Mouse (Mus musculus) E14TG2a.4 (cell line): Measurements from ENCODE around the gene Alg1.

Experiments
- H3K27me3 ChIP-seq: 2 replicates; pipeline ENCODE4 v1.6.1; 2014; ENCODE audit warnings: low read length, control low read depth; ENCODE audit not compliant: insufficient read depth
- H3K36me3 ChIP-seq: 2 replicates; pipeline ENCODE4 v1.6.1; 2014; ENCODE audit warnings: low read length, control low read depth; ENCODE audit not compliant: insufficient read depth
- H3K4me1 ChIP-seq: replicated peaks from 2 replicates; pipeline ENCODE4 v1.6.1; 2014; ENCODE audit warnings: low read depth, low read length, control low read depth
- H3K4me3 ChIP-seq: replicated peaks from 2 replicates; pipeline ENCODE4 v1.5.1; 2014; ENCODE audit warnings: mild to moderate bottlenecking, low read length
- H3K9me3 ChIP-seq: 2 replicates; pipeline ENCODE4 v1.6.1; 2014; ENCODE audit warnings: low read length, control low read depth
- CTCF ChIP-seq: conservative IDR thresholded peaks from 2 replicates; pipeline ENCODE4 v1.5.1; 2014; ENCODE audit warnings: low read length
- NANOG ChIP-seq: IDR thresholded peaks from 2 replicates; pipeline ENCODE4 v1.6.1; 2014; ENCODE audit warnings: borderline replicate concordance, low read length, mixed read lengths
- POU5F1 ChIP-seq: IDR thresholded peaks from 2 replicates; pipeline ENCODE4 v1.6.1; 2014; ENCODE audit warnings: low read length, borderline replicate concordance

The Alg1 gene

GRCm38 (mm10) chr16:5255779-5256496, 22.5 kb downstream of the Alg1 start, which contains the start of gene Eef2kmt:
Gene Eef2kmt (minus strand): TSS chr16:5255983.
- Histone ChIP-seq H3K4me3 (peak within 1 kb of the TSS; percentile 97), H3K9me3 (no peaks in the 10 kb centered on the region)

GRCm38 (mm10) chr16:5263156-5263555, 29.7 kb downstream of the Alg1 start:
- no peak for TF ChIP-seq CTCF
- TF ChIP-seq NANOG = no peak
- no peak for TF ChIP-seq POU5F1
- no peaks in the 10 kb centered on the region for H3K9me3 ChIP-seq
- H3K4me1 ChIP-seq = peaks cover 4% of the 10 kb centered on the region
- no peak overlapping the region for H3K4me3 ChIP-seq
- no peaks in the 10 kb centered on the region for H3K27me3 ChIP-seq
- no peaks in the 10 kb centered on the region for H3K36me3 ChIP-seq

More at GRCm38 (mm10) chr16:5255779-5256496, 22.5 kb downstream of the Alg1 start, which contains the start of gene Eef2kmt:
- TF ChIP-seq POU5F1 (no peak), CTCF (no peak; the same call in 1 of the 2 replicates), NANOG (no peak)
- no peaks in the 10 kb centered on the region for H3K27me3 ChIP-seq
- peaks cover 33% of the 10 kb centered on the region for H3K36me3 ChIP-seq
- H3K4me1 ChIP-seq = peaks cover 53% of the 10 kb centered on the region

- TF ChIP-seq NANOG (no peak), CTCF (no peak), POU5F1 (no peak)
- Histone ChIP-seq H3K4me3 (no peak overlapping the region), H3K36me3 (no peaks in the 10 kb centered on the region), H3K9me3 (no peaks in the 10 kb centered on the region), H3K4me1 (peaks cover 2% of the 10 kb centered on the region; the same call in 1 of the 2 replicates), H3K27me3 (no peaks in the 10 kb centered on the region)
Measured at GRCm38 (mm10) chr16:5263926-5264325, 30.5 kb downstream of the Alg1 start.

GRCm38 (mm10) chr16:5271411-5272035, 38.1 kb downstream of the Alg1 start:
- H3K36me3 ChIP-seq = no peaks in the 10 kb centered on the region
- no peaks in the 10 kb centered on the region for H3K9me3 ChIP-seq
- no peaks in the 10 kb centered on the region for H3K4me1 ChIP-seq
- TF ChIP-seq POU5F1 (no peak), CTCF (no peak), NANOG (no peak)
- H3K27me3 ChIP-seq = no peaks in the 10 kb centered on the region
- H3K4me3 ChIP-seq = no peak overlapping the region

GRCm38 (mm10) chr16:5272371-5272770, 39.0 kb downstream of the Alg1 start:
- no peaks in the 10 kb centered on the region for H3K36me3 ChIP-seq
- no peak for TF ChIP-seq POU5F1
- TF ChIP-seq NANOG = no peak
- TF ChIP-seq CTCF = no peak

GRCm38 (mm10) chr16:5279571-5280222, 46.3 kb downstream of the Alg1 start:
- Histone ChIP-seq H3K9me3 (no peaks in the 10 kb centered on the region), H3K4me1 (no peaks in the 10 kb centered on the region)
- TF ChIP-seq NANOG (no peak), CTCF (no peak), POU5F1 (no peak)

More at GRCm38 (mm10) chr16:5272371-5272770, 39.0 kb downstream of the Alg1 start:
- no peaks in the 10 kb centered on the region for H3K27me3 ChIP-seq
- H3K9me3 ChIP-seq = no peaks in the 10 kb centered on the region
- no peaks in the 10 kb centered on the region for H3K4me1 ChIP-seq
- H3K4me3 ChIP-seq = no peak overlapping the region

GRCm38 (mm10) chr16:5282686-5283085, 49.3 kb downstream of the Alg1 start:
- TF ChIP-seq POU5F1 (no peak), NANOG (no peak), CTCF (no peak)
- H3K9me3 ChIP-seq = no peaks in the 10 kb centered on the region
- peaks cover 18% of the 10 kb centered on the region for H3K27me3 ChIP-seq
- peaks cover 11% of the 10 kb centered on the region for H3K4me1 ChIP-seq
- no peak overlapping the region for H3K4me3 ChIP-seq
- no peaks in the 10 kb centered on the region for H3K36me3 ChIP-seq

More at GRCm38 (mm10) chr16:5279571-5280222, 46.3 kb downstream of the Alg1 start:
- H3K4me3 ChIP-seq = no peak overlapping the region
- H3K36me3 ChIP-seq = no peaks in the 10 kb centered on the region
- H3K27me3 ChIP-seq = peaks cover 18% of the 10 kb centered on the region

- Histone ChIP-seq H3K9me3 (0 out of 2 replicates have a peak, but pooled peaks cover under 1% of the 10 kb centered on the region), H3K36me3 (no peaks in the 10 kb centered on the region), H3K4me3 (no peak overlapping the region), H3K4me1 (peaks cover 11% of the 10 kb centered on the region), H3K27me3 (peaks cover 18% of the 10 kb centered on the region)
- TF ChIP-seq NANOG = no peak
- no peak for TF ChIP-seq POU5F1
- no peak for TF ChIP-seq CTCF
Measured at GRCm38 (mm10) chr16:5285376-5285775, 52.0 kb downstream of the Alg1 start.
